Mouse (Mus musculus): ENCODE results near the gene Camsap2. TPM values are rescaled to one million over a fixed set of nuclear protein-coding genes. Genes with fewer than 3 reads are reported as not detected.

Gene Camsap2
- polyA plus RNA-seq, 2 experiments: 15.0 to 17.2 TPM

- ATAC-seq (ENCODE audit: low FRiP score, low read depth): no peak
Measured at GRCm38 (mm10) chr1:136293961-136294360, 51.9 kb downstream of the Camsap2 start.

GRCm38 (mm10) chr1:136289803-136290202 lies 56.1 kb downstream of the Camsap2 start:
- Histone ChIP-seq H3K4me3 (replicated peaks; ENCODE audit: low read length) (no peak overlapping the region), H3K27me3 (ENCODE audit: control insufficient read depth, insufficient read depth, low read length) (no peaks in the 10 kb centered on the region), H3K27ac (replicated peaks; ENCODE audit: low read depth, low read length) (no peak overlapping the region), H3K4me2 (replicated peaks; ENCODE audit: low read depth, low read length, severe bottlenecking) (no peak overlapping the region), H3K4me1 (ENCODE audit: control insufficient read depth, insufficient read depth, low read length) (no peaks in the 10 kb centered on the region), H3K9me3 (ENCODE audit: control insufficient read depth, low read length) (no peaks in the 10 kb centered on the region), H3K9ac (ENCODE audit: low read depth, low read length, severe bottlenecking) (no peak overlapping the region), H3K36me3 (ENCODE audit: control insufficient read depth, insufficient read depth, low read length) (peaks cover 20% of the 10 kb centered on the region)
- no peak for TF ChIP-seq POLR2A (IDR thresholded peaks at IDR 0.05; ENCODE audit: borderline replicate concordance, extremely low read depth, insufficient read depth, insufficient read length)
- ATAC-seq (ENCODE audit: low FRiP score, low read depth): no peak
- 81% methylated on average over 1 of the region's 1 CpGs for WGBS
- peak; percentile 25 for DNase-seq (ENCODE audit: low spot score)

More at GRCm38 (mm10) chr1:136293961-136294360, 51.9 kb downstream of the Camsap2 start:
- no peak for DNase-seq (ENCODE audit: low spot score)
- Histone ChIP-seq H3K9ac (ENCODE audit: low read depth, low read length, severe bottlenecking) (no peak overlapping the region), H3K4me2 (replicated peaks; ENCODE audit: low read depth, low read length, severe bottlenecking) (no peak overlapping the region), H3K36me3 (ENCODE audit: control insufficient read depth, insufficient read depth, low read length) (peaks cover 5% of the 10 kb centered on the region; the same call in 1 of the 2 replicates), H3K27ac (replicated peaks; ENCODE audit: low read depth, low read length) (no peak overlapping the region), H3K4me3 (replicated peaks; ENCODE audit: low read length) (no peak overlapping the region), H3K9me3 (ENCODE audit: control insufficient read depth, low read length) (no peaks in the 10 kb centered on the region), H3K27me3 (ENCODE audit: control insufficient read depth, insufficient read depth, low read length) (no peaks in the 10 kb centered on the region), H3K4me1 (ENCODE audit: control insufficient read depth, insufficient read depth, low read length) (no peaks in the 10 kb centered on the region)
- TF ChIP-seq POLR2A (IDR thresholded peaks at IDR 0.05; ENCODE audit: borderline replicate concordance, extremely low read depth, insufficient read depth, insufficient read length): no peak

- DNase-seq (ENCODE audit: low spot score): no peak
- WGBS: 88% methylated on average over 8 of the region's 8 CpGs
Measured at GRCm38 (mm10) chr1:136277366-136277765, 68.5 kb downstream of the Camsap2 start.

GRCm38 (mm10) chr1:136268224-136268623 lies 77.7 kb downstream of the Camsap2 start:
- ATAC-seq (ENCODE audit: low FRiP score, low read depth): no peak
- TF ChIP-seq POLR2A (IDR thresholded peaks at IDR 0.05; ENCODE audit: borderline replicate concordance, extremely low read depth, insufficient read depth, insufficient read length): no peak

More at GRCm38 (mm10) chr1:136277366-136277765, 68.5 kb downstream of the Camsap2 start:
- Histone ChIP-seq H3K4me1 (ENCODE audit: control insufficient read depth, insufficient read depth, low read length) (no peaks in the 10 kb centered on the region), H3K27me3 (ENCODE audit: control insufficient read depth, insufficient read depth, low read length) (no peaks in the 10 kb centered on the region), H3K9me3 (ENCODE audit: control insufficient read depth, low read length) (no peaks in the 10 kb centered on the region), H3K27ac (replicated peaks; ENCODE audit: low read depth, low read length) (no peak overlapping the region), H3K36me3 (ENCODE audit: control insufficient read depth, insufficient read depth, low read length) (peaks cover 88% of the 10 kb centered on the region), H3K9ac (ENCODE audit: low read depth, low read length, severe bottlenecking) (no peak overlapping the region), H3K4me3 (replicated peaks; ENCODE audit: low read length) (no peak overlapping the region), H3K4me2 (replicated peaks; ENCODE audit: low read depth, low read length, severe bottlenecking) (no peak overlapping the region)
- no peak for ATAC-seq (ENCODE audit: low FRiP score, low read depth)
- TF ChIP-seq POLR2A (IDR thresholded peaks at IDR 0.05; ENCODE audit: borderline replicate concordance, extremely low read depth, insufficient read depth, insufficient read length): no peak

GRCm38 (mm10) chr1:136266127-136266526 lies 79.8 kb downstream of the Camsap2 start:
- TF ChIP-seq POLR2A (IDR thresholded peaks at IDR 0.05; ENCODE audit: borderline replicate concordance, extremely low read depth, insufficient read depth, insufficient read length): no peak
- DNase-seq (ENCODE audit: low spot score): no peak
- H3K4me2 ChIP-seq (replicated peaks; ENCODE audit: low read depth, low read length, severe bottlenecking): no peak overlapping the region
- H3K36me3 ChIP-seq (ENCODE audit: control insufficient read depth, insufficient read depth, low read length): peaks cover 21% of the 10 kb centered on the region
- no peak overlapping the region for H3K4me3 ChIP-seq (replicated peaks; ENCODE audit: low read length)
- WGBS: 62% methylated on average over 6 of the region's 6 CpGs
- H3K27ac ChIP-seq (replicated peaks; ENCODE audit: low read depth, low read length): no peak overlapping the region
- no peak for ATAC-seq (ENCODE audit: low FRiP score, low read depth)
- no peaks in the 10 kb centered on the region for H3K4me1 ChIP-seq (ENCODE audit: control insufficient read depth, insufficient read depth, low read length)
- H3K9ac ChIP-seq (ENCODE audit: low read depth, low read length, severe bottlenecking): no peak overlapping the region
- peaks cover 12% of the 10 kb centered on the region for H3K27me3 ChIP-seq (ENCODE audit: control insufficient read depth, insufficient read depth, low read length)
- no peaks in the 10 kb centered on the region for H3K9me3 ChIP-seq (ENCODE audit: control insufficient read depth, low read length)

More at GRCm38 (mm10) chr1:136268224-136268623, 77.7 kb downstream of the Camsap2 start:
- DNase-seq (ENCODE audit: low spot score): no peak
- no peak overlapping the region for H3K4me3 ChIP-seq (replicated peaks; ENCODE audit: low read length)
- H3K9ac ChIP-seq (ENCODE audit: low read depth, low read length, severe bottlenecking): no peak overlapping the region
- H3K27ac ChIP-seq (replicated peaks; ENCODE audit: low read depth, low read length): no peak overlapping the region
- peaks cover 40% of the 10 kb centered on the region for H3K36me3 ChIP-seq (ENCODE audit: control insufficient read depth, insufficient read depth, low read length)
- no peak overlapping the region for H3K4me2 ChIP-seq (replicated peaks; ENCODE audit: low read depth, low read length, severe bottlenecking)
- no peaks in the 10 kb centered on the region for H3K27me3 ChIP-seq (ENCODE audit: control insufficient read depth, insufficient read depth, low read length)
- WGBS: 89% methylated on average over 7 of the region's 7 CpGs
- no peaks in the 10 kb centered on the region for H3K9me3 ChIP-seq (ENCODE audit: control insufficient read depth, low read length)
- H3K4me1 ChIP-seq (ENCODE audit: control insufficient read depth, insufficient read depth, low read length): no peaks in the 10 kb centered on the region

GRCm38 (mm10) chr1:136263355-136263754 lies 82.5 kb downstream of the Camsap2 start:
- Histone ChIP-seq H3K4me3 (replicated peaks; ENCODE audit: low read length) (no peak overlapping the region), H3K36me3 (ENCODE audit: control insufficient read depth, insufficient read depth, low read length) (peaks cover 5% of the 10 kb centered on the region; the same call in 1 of the 2 replicates), H3K4me2 (replicated peaks; ENCODE audit: low read depth, low read length, severe bottlenecking) (no peak overlapping the region), H3K27ac (replicated peaks; ENCODE audit: low read depth, low read length) (no peak overlapping the region), H3K9me3 (ENCODE audit: control insufficient read depth, low read length) (no peaks in the 10 kb centered on the region), H3K9ac (ENCODE audit: low read depth, low read length, severe bottlenecking) (no peak overlapping the region), H3K4me1 (ENCODE audit: control insufficient read depth, insufficient read depth, low read length) (peaks cover 10% of the 10 kb centered on the region; the same call in 1 of the 2 replicates), H3K27me3 (ENCODE audit: control insufficient read depth, insufficient read depth, low read length) (peaks cover 39% of the 10 kb centered on the region)
- TF ChIP-seq POLR2A (IDR thresholded peaks at IDR 0.05; ENCODE audit: borderline replicate concordance, extremely low read depth, insufficient read depth, insufficient read length): no peak
- 75% methylated on average over 5 of the region's 5 CpGs for WGBS
- ATAC-seq (ENCODE audit: low FRiP score, low read depth) (no peak), DNase-seq (ENCODE audit: low spot score) (no peak)
